Mouse (Mus musculus) liver, postnatal 0 days (tissue): ENCODE results near the gene Fzr1. TPM values are rescaled to one million over a fixed set of nuclear protein-coding genes. Genes with fewer than 3 reads are reported as not detected.
A peak's percentile ranks its signal among the peaks of the same experiment; 100 is the strongest.

Experiments
- ATAC-seq: fragments of 200-750 bp; cut with Nextera tagmentation; 2 replicates; pipeline ENCODE4 v1.8.0; 2017; ENCODE audit warnings: mild to moderate bottlenecking, moderate library complexity
- DNase-seq: peaks from one replicate; pipeline ENCODE4 v3.0.0-alpha.2; 2016
- H3K27ac ChIP-seq: fragments of 300-500 bp; sonication (generic); 2 replicates; pipeline ENCODE4 v1.5.1; 2014; ENCODE audit warnings: antibody characterized with exemption, moderate library complexity, mild to moderate bottlenecking, low read depth
- H3K27me3 ChIP-seq: fragments of 300-500 bp; sonication (generic); 2 replicates; pipeline ENCODE4 v1.6.1; 2014; ENCODE audit warnings: low read length, control low read depth, mixed read lengths; ENCODE audit not compliant: insufficient read depth
- H3K36me3 ChIP-seq: fragments of 300-500 bp; sonication (generic); replicated peaks from 2 replicates; pipeline ENCODE4 v1.6.1; 2014; ENCODE audit warnings: mild to moderate bottlenecking, control low read depth, low read length, moderate library complexity, mixed read lengths; ENCODE audit not compliant: insufficient read depth
- H3K4me1 ChIP-seq: fragments of 300-500 bp; sonication (generic); 2 replicates; pipeline ENCODE4 v1.6.1; 2014; ENCODE audit warnings: antibody characterized with exemption, mild to moderate bottlenecking, control low read depth; ENCODE audit not compliant: insufficient read depth
- H3K4me2 ChIP-seq: fragments of 300-500 bp; sonication (generic); 2 replicates; pipeline ENCODE4 v1.6.1; 2014; ENCODE audit warnings: low read depth, mild to moderate bottlenecking, low read length, moderate library complexity, mixed read lengths
- H3K4me3 ChIP-seq: fragments of 300-500 bp; sonication (generic); 2 replicates; pipeline ENCODE4 v1.5.1; 2014; ENCODE audit warnings: low read depth, low read length
- H3K9ac ChIP-seq: fragments of 300-500 bp; sonication (generic); replicated peaks from 2 replicates; pipeline ENCODE4 v1.6.1; 2014; ENCODE audit warnings: mild to moderate bottlenecking, moderate library complexity
- H3K9me3 ChIP-seq: fragments of 300-500 bp; sonication (generic); 2 replicates; pipeline ENCODE4 v1.6.1; 2016; ENCODE audit warnings: mild to moderate bottlenecking, control low read depth, low read length, mixed read lengths
- CTCF ChIP-seq: sonication (generic); IDR thresholded peaks from 2 replicates; pipeline ENCODE4 v1.5.1; 2016; ENCODE audit warnings: antibody characterized with exemption, low read depth
- EP300 ChIP-seq: IDR thresholded peaks from 2 replicates; pipeline ENCODE4 v1.6.1; 2016; ENCODE audit warnings: antibody characterized with exemption, low read depth, mild to moderate bottlenecking
- WGBS: fragments of 180-500 bp; shearing (Covaris S2); extraction: QIAGEN DNeasy Blood & Tissue Kit; methylation state at CpG from one replicate; pipeline ENCODE4 v1.1.7; 2014; ENCODE audit not compliant: insufficient replicate concordance; 5-methylcytosine and 5-hydroxymethylcytosine counted together
- polyA plus RNA-seq: library from polyadenylated mRNA; unstranded; fragments of >200 nt; fragmentation: Nextera tagmentation; extraction: Ambion mirVana; gene quantifications from 2 replicates; pipeline ENCODE4 v1.2.1, GENCODE M21; 2015

The Fzr1 gene
- polyA plus RNA-seq, 1 experiment from 2014 or later: 69.7 TPM

DNA sequence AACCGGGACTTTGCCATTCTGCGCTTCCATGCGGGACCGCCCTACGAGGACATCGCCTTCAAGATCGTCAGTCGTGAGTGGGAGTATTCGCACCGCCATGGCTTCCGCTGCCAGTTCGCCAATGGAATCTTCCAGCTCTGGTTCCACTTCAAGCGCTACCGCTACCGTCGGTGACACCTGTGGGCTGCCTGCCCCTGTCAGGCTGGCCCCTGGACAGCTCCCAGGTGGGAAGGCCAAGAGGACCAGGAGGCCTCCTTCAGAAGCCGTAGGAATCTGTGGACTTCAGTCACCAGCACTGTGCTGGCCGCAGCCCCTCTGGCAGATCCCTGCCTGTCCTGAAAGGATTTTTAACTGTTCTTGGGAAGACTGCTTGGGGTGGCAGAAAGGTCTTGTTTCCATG, 52.5 kb downstream of the Fzr1 start:
- DNase-seq (no peak), ATAC-seq (no peak)
- Histone ChIP-seq H3K4me3 (no peak overlapping the region), H3K36me3 (peaks cover 44% of the 10 kb centered on the region), H3K27ac (no peak overlapping the region), H3K9me3 (no peaks in the 10 kb centered on the region), H3K4me1 (peaks cover 14% of the 10 kb centered on the region; the same call in 1 of the 2 replicates), H3K27me3 (no peaks in the 10 kb centered on the region), H3K4me2 (no peak overlapping the region), H3K9ac (no peak overlapping the region)
- TF ChIP-seq EP300 (no peak), CTCF (no peak)
- 93% methylated on average over 18 of the region's 18 CpGs for WGBS

- Histone ChIP-seq H3K4me1 (peaks cover 12% of the 10 kb centered on the region), H3K4me2 (no peak overlapping the region), H3K9ac (no peak overlapping the region), H3K36me3 (peaks cover 44% of the 10 kb centered on the region), H3K4me3 (no peak overlapping the region), H3K27me3 (no peaks in the 10 kb centered on the region), H3K27ac (no peak overlapping the region), H3K9me3 (no peaks in the 10 kb centered on the region)
- DNase-seq (no peak), ATAC-seq (no peak)
- no peak for TF ChIP-seq CTCF
- TF ChIP-seq EP300: no peak
- 98% methylated on average over 20 of the region's 21 CpGs for WGBS
Measured at GRCm38 (mm10) chr10:81325176-81325575, 53.1 kb downstream of the Fzr1 start.

GRCm38 (mm10) chr10:81323791-81324530, 54.4 kb downstream of the Fzr1 start:
- no peak overlapping the region for H3K4me2 ChIP-seq
- no peak for ATAC-seq
- no peak overlapping the region for H3K9ac ChIP-seq
- H3K9me3 ChIP-seq: no peaks in the 10 kb centered on the region
- H3K27me3 ChIP-seq: no peaks in the 10 kb centered on the region
- TF ChIP-seq EP300: no peak
- TF ChIP-seq CTCF: no peak
- no peak overlapping the region for H3K4me3 ChIP-seq
- peaks cover 22% of the 10 kb centered on the region for H3K4me1 ChIP-seq
- peaks cover 44% of the 10 kb centered on the region for H3K36me3 ChIP-seq
- H3K27ac ChIP-seq: no peak overlapping the region
- 92% methylated on average over 18 of the region's 18 CpGs for WGBS
- no peak for DNase-seq

- no peak overlapping the region for H3K4me3 ChIP-seq
- 93% methylated on average over 23 of the region's 23 CpGs for whole genome bisulfite sequencing
- TF ChIP-seq EP300 (no peak), CTCF (no peak)
Measured at GRCm38 (mm10) chr10:81323141-81323775, 55.1 kb downstream of the Fzr1 start.

DNA sequence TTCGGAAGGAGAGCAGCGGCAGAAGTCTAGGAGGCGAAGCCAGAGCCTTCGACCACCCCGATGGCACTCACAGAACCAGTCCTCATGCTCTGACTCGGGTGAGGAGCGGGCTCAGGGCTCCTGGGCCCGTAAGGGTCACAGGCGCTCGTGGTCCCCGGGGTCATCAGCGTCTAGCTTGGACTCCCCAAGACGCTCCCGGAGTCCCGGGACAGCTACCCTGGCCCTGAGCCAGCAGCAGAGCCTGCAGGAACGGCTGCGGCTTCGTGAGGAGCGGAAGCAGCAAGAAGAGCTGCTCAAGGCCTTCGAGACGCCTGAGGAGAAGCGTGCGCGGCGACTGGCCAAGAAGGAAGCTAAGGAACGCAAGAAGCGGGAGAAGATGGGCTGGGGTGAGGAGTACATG, 55.9 kb downstream of the Fzr1 start:
- TF ChIP-seq EP300: no peak
- no peak for TF ChIP-seq CTCF
- DNase-seq (no peak), ATAC-seq (no peak)
- Histone ChIP-seq H3K27ac (no peak overlapping the region), H3K9me3 (no peaks in the 10 kb centered on the region), H3K27me3 (no peaks in the 10 kb centered on the region), H3K9ac (0 out of 2 replicates have a peak overlapping the region, but pooled peaks have one; percentile 90), H3K4me3 (peak overlapping the region; percentile 75; the same call in 1 of the 2 replicates), H3K36me3 (peaks cover 44% of the 10 kb centered on the region), H3K4me2 (peak overlapping the region; percentile 88), H3K4me1 (peaks cover 31% of the 10 kb centered on the region)
- 91% methylated on average over 27 of the region's 27 CpGs for WGBS

More at GRCm38 (mm10) chr10:81323141-81323775, 55.1 kb downstream of the Fzr1 start:
- ATAC-seq (no peak), DNase-seq (no peak)
- Histone ChIP-seq H3K4me2 (no peak overlapping the region), H3K36me3 (peaks cover 44% of the 10 kb centered on the region), H3K27me3 (no peaks in the 10 kb centered on the region), H3K27ac (no peak overlapping the region), H3K9me3 (no peaks in the 10 kb centered on the region), H3K9ac (no peak overlapping the region), H3K4me1 (peaks cover 29% of the 10 kb centered on the region)

DNA sequence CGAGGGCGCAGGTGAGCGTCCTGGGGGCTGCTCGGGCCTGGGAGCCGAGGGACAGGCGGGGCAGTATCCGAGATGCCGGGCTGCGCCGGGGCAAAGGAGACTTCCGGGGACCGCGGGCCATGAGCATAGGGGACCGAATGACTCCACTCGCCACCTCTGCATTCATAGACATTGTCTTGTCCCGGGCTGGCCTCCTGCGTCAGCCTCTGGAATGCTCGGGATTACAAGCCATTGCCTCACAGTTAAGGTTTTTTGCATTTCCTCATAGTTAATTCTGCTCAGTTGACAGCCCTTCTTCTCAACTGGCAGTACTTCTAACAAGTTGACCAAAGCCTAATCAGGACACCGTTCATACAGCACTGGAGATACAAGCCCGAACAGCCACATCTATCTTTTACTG, 56.9 kb downstream of the Fzr1 start:
- Histone ChIP-seq H3K4me3 (peak overlapping the region; percentile 75), H3K9me3 (no peaks in the 10 kb centered on the region), H3K27me3 (no peaks in the 10 kb centered on the region), H3K9ac (peak overlapping the region; percentile 90), H3K4me2 (peak overlapping the region; percentile 88), H3K36me3 (peaks cover 39% of the 10 kb centered on the region), H3K4me1 (peaks cover 39% of the 10 kb centered on the region), H3K27ac (peak overlapping the region; percentile 79)
- TF ChIP-seq CTCF (no peak), EP300 (no peak)
- no peak for DNase-seq
- WGBS: 2% methylated on average over 20 of the region's 20 CpGs
- 0 out of 2 replicates have a peak, but pooled peaks have one; percentile 0 for ATAC-seq
